Mouse (Mus musculus) spleen, adult 18-20 months (tissue): Measurements from ENCODE around the gene Senp7.
"Not testable (repeated sequence)": the region's sequence is repeated elsewhere in the genome, so short reads cannot be mapped to it uniquely, and the experiment has no call there.

Experiments used
- DNase-seq, 2 experiments: peaks; one replicate each; pipeline ENCODE4 v3.0.0; 2022; ENCODE audit warnings: mixed read lengths in 2 of 2

Gene Senp7

GRCm38 (mm10) chr16:56048038-56048437 is at the start of gene Senp7:
Senp7 (plus strand) TSS chr16:56048338.
- DNase-seq: not testable (repeated sequence)

- DNase-seq: no peak
These were observed 41.3 kb upstream of the Senp7 start for GRCm38 (mm10) chr16:56006798-56007197.

- no peak for DNase-seq
These were observed 39.3 kb upstream of the Senp7 start for GRCm38 (mm10) chr16:56008862-56009261.

GRCm38 (mm10) chr16:56012789-56013743 is 35.1 kb upstream of the Senp7 start:
- no peak for DNase-seq

GRCm38 (mm10) chr16:56014076-56014475 is 34.1 kb upstream of the Senp7 start:
- DNase-seq: no peak

- no peak for DNase-seq
These were observed 28.5 kb upstream of the Senp7 start for GRCm38 (mm10) chr16:56019660-56020059.

GRCm38 (mm10) chr16:56027854-56028629 is 20.1 kb upstream of the Senp7 start:
- no peak for DNase-seq

GRCm38 (mm10) chr16:56028722-56029551 is 19.2 kb upstream of the Senp7 start:
- no peak for DNase-seq

- DNase-seq: peak; percentile 94 to 96
These were observed 18.5 kb upstream of the Senp7 start, which contains the start of gene Pcnp for GRCm38 (mm10) chr16:56029661-56030082. Pcnp (minus strand) TSS chr16:56029739.

GRCm38 (mm10) chr16:56034566-56034965 is 13.6 kb upstream of the Senp7 start:
- DNase-seq: no peak

- DNase-seq: no peak
These were observed 11.6 kb upstream of the Senp7 start for GRCm38 (mm10) chr16:56036501-56036900.

GRCm38 (mm10) chr16:56037138-56038010 is 10.8 kb upstream of the Senp7 start, which contains the start of gene Trmt10c:
Trmt10c (minus strand) TSS chr16:56037819.
- peak; percentile 85 to 95 for DNase-seq

- no peak for DNase-seq
These were observed 10.0 kb upstream of the Senp7 start for GRCm38 (mm10) chr16:56038090-56038489.

GRCm38 (mm10) chr16:56055911-56056310 is 7.8 kb downstream of the Senp7 start:
- no peak for DNase-seq

GRCm38 (mm10) chr16:56056944-56057590 is 8.9 kb downstream of the Senp7 start:
- no peak for DNase-seq

GRCm38 (mm10) chr16:56058151-56058550 is 10.0 kb downstream of the Senp7 start:
- no peak for DNase-seq

- peak in 1 of 2 experiments; percentile 38 for DNase-seq
These were observed 14.0 kb downstream of the Senp7 start for GRCm38 (mm10) chr16:56061995-56062594.

- DNase-seq: no peak
These were observed 14.8 kb downstream of the Senp7 start for GRCm38 (mm10) chr16:56062981-56063380.

- DNase-seq: peak; percentile 35 to 47
These were observed 16.3 kb downstream of the Senp7 start for GRCm38 (mm10) chr16:56064334-56064990.

- DNase-seq: no peak
These were observed 18.0 kb downstream of the Senp7 start for GRCm38 (mm10) chr16:56066113-56066512.
